Mouse (Mus musculus) kidney, adult 2 months (tissue): ENCODE data around the gene Lpar2.

ENCODE experiments used
- CTCF ChIP-seq: fragments of 200-500 bp; conservative IDR thresholded peaks from 2 replicates; pipeline ENCODE4 v1.5.1; 2011; ENCODE audit warnings: low read depth, mild to moderate bottlenecking, control low read depth, low read length, moderate library complexity, mixed read lengths; ENCODE audit not compliant: insufficient read depth, insufficient read length
- POLR2A ChIP-seq: fragments of 200-500 bp; IDR thresholded peaks from one replicate; pipeline ENCODE4 v1.6.1; 2011; ENCODE audit warnings: low read depth, low read length, control low read depth

DNA sequence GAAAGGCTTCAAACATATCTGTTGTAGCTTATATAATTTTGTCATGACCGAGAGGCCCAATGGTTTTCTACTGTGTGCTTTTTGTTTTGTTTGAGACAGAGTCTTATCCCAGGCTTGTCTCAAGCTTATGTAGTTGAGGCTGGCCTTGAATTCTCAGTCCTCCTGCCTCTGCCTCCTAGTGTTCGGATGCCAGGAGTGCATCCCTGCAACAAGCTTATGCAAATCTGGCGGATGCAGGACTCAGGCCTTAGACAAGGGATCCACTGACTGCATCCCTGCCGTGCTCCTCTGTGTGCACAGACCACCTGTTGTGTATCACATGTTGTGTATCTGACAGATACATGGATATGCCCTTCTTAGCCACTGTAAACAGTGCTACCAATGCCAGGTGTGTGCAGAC lies 38.6 kb downstream of the Lpar2 start:
- peak; percentile 52 for TF ChIP-seq CTCF
- no peak for TF ChIP-seq POLR2A
